Mouse (Mus musculus): ENCODE data around the gene Fstl1.

Fstl1 gene

DNA sequence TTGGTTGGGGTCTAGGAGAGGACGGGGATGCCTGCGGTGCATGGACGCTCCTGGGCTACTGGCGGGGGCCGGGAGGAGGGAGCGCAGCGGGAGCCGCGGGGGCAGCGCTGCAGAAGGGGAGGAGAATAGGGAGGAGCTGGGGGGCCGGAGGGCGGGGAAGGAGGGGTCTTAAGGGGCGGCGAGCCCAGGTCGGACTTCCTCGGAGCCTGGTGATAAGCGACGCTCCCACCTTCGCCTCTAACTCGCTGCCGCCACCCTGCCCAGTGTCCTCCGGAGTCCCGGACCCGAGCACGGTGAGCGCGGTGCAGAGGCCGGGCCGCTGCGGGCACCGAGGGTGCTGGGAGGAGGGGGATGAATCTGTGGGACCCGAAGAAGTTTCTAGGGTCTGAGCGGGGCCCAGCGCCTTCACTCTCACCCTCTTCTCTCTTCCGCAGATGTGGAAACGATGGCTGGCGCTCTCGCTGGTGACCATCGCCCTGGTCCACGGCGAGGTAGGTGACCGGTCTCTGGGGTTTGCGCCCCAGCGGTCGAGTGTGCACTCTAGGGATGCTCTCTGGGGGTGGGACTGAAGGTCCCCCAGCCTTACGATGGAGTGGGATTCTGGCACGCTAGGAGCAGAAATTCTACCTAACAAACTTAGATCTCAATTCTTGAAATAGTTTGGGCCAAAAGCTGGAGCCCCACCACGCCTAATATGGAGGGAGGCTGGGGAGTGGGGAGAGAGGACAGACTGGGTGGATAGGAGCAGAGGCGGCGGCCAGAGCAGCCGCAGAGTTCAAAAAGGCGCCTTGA is at the start of gene Fstl1:
Gene Fstl1 (plus strand): TSS at position 14 of the 792 bp plus-strand sequence.
- DNase-seq (ENCODE audit: low read depth, low spot score), result peak; percentile 62

DNA sequence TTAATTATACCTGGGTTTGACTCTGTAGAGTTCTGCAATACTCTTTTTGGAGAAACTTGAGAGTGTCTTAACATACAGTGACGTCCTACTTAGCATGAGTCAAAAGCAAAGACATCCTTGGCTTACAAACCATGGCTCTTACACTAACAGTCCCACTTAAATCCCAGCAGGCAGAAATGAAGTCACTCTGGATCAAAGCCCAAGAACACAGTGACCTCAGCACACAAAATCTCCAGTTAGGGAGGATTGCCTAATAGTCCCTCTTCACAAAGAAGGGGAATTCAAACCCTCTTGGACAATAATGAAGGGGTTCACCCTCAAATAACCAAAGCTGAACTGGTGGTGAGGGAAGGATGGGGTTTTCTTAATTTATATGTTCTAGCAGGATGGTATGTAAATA is 48.0 kb upstream of the Fstl1 start:
- no peak for DNase-seq (ENCODE audit: low read depth, low spot score)

DNA sequence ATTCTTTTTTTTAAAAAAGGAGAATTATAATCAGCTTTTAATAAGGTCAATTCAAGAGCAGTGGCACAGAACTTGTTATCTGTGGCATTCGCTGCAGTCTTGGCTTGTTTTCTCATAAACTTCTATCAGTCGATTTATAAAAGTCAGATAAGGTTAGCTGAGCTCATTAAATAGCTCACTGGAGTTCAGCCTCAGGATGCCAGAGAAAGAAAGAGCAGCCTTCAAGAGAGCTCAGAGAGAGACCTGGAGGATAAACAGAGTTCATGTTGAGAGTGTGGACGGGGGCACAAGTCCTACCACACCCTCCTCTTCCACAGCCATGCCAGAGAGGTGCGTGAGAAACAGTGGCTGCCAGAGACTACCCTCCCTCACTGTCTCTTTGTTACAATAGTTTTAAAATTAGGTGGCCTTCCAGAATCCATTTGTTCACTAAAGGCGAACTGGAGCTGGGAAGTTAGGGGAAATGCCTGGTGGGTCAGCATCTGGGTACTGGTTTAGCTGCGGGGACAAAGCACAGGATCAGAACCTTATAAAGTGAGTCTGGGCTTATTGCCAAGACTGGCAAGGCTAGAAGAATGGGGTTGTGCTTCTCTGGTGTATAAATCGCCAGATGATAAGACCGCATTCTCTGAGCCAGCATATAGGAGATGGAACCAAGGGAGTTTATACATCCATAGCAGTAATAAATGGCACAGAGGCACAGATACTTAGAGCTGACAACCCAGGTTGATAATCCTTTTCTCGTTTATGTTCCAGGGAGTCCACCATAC is 47.1 kb upstream of the Fstl1 start:
- no peak for DNase-seq (ENCODE audit: low read depth, low spot score)

DNA sequence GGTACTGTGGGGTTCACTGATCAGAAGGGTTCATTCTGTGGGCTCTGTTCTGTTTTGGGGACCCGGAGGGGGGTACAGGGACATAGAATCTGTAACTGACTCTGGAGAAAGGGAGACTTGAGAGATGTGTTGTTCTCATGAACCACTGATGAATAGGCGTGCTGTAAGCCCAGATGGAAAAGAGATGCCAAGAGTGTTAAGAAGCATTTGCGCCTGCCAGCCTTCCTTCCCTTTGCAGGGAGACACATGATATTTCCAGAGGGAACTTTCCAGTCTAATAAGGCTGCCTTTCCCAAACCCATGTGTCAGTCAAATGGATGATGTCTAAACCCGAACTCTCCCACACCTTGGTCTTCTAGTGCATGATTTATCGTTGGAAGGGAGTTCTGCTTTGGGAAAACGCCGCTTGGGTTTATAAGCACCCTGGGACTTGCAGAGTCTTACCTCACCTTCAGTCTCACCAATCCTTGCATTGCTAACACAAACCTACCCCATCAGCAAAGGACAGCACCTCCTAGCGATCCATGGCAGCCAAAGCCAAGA is 46.3 kb upstream of the Fstl1 start:
- no peak for DNase-seq (ENCODE audit: low read depth, low spot score)

DNA sequence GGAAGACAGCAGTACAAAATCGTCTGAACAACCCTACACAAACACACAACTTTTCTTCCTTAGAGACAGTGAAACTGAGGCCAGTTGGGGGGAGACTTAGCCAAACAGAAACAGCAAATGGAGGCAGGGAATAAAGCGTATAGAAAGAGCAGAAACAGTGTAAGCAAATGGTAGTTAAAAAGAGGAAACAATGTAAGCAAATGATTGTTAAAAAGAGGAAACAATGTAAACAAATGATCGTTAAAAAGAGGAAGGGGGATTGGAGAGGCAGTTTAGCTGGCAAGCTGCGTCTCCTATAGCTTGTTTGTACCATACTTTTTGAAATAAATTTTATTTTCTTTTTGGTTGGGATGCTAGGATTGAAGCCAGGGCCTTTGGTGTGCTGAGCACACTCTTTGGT is 45.2 kb upstream of the Fstl1 start:
- no peak for DNase-seq (ENCODE audit: low read depth, low spot score)

DNA sequence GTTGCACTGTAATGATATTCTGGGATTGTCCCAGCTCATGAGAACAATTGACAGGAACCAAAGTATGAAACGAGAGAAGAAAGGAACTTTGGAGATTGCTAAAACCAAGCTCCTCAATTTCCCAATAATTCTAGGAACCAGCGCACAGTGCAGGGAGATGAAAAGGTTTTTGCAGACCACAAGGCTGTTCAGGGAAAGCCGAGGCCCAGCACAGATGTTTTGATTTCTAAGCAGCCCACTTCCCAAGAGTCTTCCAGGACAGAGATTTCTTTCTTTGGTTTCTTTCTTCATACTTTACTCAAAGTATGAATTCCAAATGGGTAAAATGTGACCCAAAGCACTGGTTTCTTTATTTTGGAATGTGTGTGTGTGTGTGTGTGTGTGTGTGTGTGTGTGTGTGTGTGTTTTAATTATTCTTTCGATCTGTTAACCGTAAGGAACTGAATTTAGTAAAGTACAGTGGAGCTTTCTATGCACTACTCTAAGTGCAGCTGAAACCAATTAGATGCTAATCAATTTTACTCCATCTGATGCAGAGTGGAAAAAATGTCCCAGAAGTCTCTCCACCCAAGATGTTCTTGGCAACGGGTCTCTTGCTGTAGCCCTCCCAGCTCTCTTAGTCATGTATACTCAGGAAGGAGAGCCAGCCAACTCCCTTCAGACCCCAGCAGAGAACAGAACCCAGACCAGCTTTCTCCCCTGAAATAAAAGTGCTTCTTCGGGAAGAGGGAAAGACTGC is 44.5 kb upstream of the Fstl1 start:
- DNase-seq (ENCODE audit: low read depth, low spot score), result no peak

DNA sequence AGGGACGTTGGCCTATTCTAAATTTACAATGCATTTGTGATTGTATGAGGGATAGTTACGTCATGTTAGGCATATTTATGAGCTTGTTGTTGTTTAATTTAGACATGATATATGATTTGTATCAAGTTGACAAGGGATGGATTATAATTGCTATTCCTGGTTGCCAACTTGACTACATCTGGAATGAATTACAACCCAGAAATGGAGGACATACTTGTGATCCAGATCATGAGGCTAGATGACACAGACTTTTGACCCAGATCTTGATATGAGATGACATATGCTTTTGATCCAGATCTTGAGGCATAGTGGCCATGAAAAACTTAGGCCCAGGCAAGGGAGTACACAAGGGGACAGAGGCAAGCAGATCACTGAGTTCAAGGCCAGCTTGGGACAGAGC is 36.6 kb upstream of the Fstl1 start:
- no peak for DNase-seq (ENCODE audit: low read depth, low spot score)

DNA sequence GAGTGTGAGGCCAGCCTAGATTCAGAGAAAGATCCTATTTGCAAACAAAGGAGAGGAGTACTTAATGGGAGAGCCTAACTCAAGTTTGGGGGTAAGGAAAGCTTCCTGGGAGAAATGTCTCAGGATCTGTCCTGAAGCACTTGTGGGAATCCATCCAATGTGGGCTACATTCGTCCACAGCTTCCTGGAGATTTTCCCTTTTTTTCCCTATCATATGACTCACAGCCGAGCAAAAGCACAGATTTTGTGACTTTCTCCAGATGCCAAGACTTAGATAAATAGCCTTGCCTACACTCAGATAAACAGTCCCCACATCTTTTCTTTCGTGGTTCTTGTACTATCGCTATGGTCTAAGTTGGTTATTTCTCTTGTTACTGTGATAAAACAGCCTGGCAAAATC is 34.4 kb upstream of the Fstl1 start:
- no peak for DNase-seq (ENCODE audit: low read depth, low spot score)

DNA sequence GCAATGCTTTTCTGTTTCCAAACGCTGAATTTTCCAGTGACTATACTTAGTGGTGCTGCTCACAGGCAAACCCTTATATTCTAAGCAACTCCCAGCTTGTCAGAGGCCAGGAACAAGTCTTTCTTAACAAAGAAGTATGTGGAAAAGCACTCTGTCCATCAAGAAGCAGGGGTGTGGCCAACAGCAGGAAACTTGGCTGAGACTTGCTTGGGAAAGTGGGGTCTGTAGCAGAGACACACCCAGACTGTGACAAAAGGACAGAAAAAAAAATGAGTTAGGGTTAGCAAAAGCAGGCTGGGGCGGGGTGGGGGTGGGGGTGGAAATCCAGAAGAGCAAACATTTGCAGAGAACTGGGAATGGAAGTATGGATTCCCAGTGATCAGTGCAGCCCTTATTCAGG is 23.8 kb upstream of the Fstl1 start:
- DNase-seq (ENCODE audit: low read depth, low spot score), result no peak

DNA sequence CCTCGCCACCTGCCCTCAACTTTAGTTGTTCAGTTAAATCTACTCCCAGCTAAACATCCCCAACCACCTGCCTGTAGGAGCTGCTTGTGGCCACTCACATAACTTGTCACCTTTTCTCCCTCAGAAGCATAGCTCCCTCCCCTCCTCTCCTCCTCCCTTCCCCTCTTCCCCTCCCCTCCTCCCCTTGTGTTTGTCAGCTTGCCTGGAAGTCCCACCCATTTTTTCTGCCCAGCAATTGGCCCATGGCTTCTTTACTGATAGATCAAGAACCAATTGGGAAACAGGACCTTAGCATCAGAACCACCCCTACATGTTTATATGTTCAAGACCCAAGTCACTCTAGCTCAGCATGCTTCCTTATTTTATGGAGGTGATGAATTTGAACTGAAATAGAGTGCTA is 22.9 kb upstream of the Fstl1 start:
- no peak for DNase-seq (ENCODE audit: low read depth, low spot score)

DNA sequence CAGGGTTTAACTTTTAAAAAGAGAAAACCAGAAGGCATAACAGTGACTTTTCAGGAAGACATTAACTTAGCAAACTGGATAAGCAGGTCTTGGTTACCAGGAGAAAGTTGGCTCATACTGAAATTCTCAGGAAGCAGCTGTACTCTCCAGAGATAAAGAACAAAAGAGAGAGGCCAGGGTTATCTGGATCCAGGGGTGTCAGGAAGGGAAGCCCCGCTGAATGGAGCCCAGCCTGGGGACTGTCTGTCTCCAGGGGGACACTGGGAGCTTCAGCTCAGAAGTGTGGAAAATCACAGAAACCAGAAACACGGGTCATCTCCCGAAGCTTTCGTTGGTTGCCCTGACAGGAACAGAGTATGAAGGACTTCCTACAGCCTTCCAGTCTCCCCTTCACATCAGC is 22.2 kb upstream of the Fstl1 start:
- DNase-seq (ENCODE audit: low read depth, low spot score), result no peak

DNA sequence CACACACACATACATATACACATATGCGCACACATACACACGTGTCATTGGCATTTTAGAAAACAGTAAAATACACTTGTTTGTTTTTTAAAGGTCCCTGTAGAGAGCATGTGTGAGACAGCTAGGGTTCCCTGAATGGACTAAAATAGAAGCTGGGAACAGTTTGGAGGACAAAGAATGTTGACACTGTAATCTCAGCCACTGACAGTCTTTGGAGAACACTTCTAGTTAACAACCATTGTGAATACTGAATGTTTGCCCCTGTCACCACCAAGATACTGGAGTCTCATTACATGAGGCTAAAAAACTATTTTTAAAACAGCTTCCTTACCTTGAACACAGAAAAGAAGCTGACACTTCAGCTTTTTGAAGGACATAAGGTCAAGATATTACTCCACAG is 19.4 kb upstream of the Fstl1 start:
- DNase-seq (ENCODE audit: low read depth, low spot score), result no peak

DNA sequence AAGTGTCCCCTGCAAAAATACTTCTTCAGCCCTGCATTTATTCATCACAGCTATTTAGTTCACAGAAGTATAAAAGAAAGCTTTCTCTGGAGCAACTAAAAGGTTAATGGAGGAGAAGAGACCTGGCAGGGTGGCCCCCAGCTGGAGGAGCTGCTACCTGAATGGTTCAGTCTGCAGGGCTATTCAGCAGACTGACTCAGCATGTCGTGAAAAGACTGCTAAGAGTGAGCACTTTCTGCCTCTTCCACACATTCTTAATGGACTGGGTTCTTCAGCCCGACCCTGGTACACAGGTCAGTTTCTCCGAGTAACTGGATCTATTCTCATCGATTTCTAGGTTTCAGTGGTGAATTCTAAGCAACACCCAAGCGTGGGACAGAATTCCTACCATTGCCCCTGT is 12.9 kb upstream of the Fstl1 start:
- DNase-seq (ENCODE audit: low read depth, low spot score), result no peak

DNA sequence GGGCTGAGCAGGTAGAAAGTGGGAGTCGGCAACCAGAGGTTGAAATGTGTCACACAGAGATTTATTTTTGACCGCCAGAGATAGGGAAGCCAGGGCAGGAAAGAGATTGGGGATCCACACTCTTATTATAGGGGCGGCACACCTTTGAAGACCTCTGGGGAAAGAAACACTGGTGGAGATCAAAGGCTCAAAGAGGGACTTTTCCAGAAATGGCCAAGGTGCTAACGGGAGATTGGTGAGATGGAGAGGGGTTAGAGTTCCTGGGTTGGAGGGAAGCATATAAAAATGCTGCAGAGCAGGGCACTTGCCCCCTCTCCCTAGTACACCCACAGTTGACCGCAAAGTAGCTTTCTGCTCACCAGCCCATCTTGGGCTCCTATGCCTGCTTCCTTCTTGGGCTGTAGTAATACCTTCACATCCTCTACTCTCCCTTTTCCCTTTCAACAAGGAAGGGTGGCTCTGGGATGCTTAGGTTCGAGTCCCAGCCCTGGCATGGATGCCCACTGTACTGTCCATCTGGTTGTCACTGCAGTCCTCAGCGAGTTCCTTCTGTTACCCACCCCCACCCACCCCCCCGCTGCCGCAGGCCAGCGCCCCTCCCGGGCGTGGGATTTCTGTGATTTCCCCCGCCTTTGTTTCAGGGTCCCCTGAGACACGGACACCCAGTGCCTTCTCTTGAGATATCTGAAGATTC is 360 bp upstream of the Fstl1 start:
- no peak for DNase-seq (ENCODE audit: low read depth, low spot score)

DNA sequence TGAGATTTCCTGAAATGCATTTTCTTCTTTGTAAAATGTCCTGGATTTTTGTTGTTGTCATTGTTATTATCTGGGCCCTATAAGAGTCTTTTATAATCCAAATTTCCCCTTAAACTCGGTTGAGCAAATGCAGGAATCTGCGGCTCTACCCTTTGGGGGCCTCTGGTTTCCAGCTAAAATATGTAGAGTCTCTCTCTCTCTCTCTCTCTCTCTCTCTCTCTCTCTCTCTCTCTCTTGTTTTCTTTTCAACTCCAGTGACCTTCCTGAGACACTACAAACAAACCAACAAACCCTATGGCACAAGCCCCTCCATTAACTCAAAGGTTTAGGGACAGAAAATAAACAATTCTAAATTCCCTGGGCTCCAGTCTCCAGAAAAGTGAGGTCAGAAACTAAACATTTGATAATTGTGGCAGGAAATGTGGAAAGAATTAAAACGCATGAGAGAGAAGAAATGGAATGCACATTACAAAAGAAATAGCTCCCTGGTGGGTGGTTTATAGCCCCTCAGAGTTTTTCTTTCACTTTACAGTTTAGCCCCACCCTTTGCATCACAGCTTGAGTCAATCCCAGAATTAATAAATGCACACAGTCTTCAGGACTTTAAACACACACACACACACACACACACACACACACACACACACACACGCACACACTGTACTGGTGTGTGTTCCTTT is 1.3 kb downstream of the Fstl1 start:
- no peak for DNase-seq (ENCODE audit: low read depth, low spot score)

DNA sequence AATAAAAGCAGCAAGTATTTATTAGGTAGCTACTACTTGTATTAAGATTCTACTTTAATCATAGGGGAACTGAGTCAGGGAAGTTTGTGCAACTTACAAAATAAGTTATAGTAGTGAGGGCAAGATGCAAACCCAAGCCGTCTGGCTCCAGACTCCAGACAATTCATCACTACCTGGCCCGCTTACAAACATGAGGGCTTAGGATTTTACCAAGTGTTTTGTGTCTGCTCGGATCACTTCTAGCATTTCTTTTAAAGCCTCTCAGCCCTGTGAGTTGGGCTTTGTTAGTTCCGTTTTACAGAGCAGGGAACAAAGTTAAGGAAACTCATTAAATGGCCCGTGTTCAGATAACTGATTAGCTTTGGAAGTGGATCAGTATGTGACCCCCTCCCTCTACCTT is 1.9 kb downstream of the Fstl1 start:
- no peak for DNase-seq (ENCODE audit: low read depth, low spot score)

DNA sequence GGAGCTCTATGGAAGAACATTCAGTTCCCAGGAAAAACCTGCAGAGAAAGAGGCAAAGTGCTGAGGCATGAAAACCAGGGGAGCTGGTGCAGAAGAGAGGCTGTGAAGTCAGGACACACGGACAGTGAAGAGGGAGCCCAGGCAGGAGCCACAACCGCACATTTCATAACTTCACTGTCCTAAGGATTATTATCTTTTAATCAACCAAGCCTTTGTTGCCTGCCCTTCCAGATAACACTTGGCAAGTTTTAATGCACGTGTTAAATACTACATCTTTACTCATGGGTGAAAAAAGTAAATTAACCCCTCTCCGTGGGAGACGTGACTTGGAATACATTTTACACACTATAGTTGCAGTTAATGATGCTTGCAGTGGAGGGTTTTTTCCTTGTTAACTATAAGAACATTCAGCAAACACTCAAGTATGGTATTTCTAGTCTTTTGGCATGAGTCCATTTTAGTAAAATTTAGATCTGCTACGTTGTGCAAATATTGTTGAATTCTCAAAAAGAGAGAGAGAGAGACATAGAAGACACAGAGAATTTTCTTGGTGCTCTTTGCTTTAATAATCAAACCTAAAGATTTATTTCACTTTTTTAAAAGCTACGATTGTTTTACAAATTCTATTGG is 3.1 kb downstream of the Fstl1 start:
- DNase-seq (ENCODE audit: low read depth, low spot score), result no peak

DNA sequence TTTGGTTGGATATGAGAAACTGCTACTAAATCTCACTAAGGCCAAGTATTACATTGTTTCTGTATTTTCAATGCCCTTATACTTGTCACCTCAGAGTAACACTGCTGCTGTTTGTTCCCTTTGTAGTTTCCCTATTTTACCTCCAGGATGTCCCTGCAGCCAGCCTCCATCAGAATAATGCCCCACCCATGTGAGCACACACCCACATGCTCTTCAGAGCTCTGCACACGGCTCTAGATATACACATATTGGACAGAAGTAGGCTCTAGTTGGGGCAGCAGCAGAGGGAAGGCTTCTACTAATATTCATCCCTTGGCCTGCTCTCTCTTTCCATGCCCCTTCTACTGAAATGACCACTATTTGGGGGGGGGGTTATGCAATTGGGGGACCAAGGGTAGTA is 3.7 kb downstream of the Fstl1 start:
- DNase-seq (ENCODE audit: low read depth, low spot score), result no peak

DNA sequence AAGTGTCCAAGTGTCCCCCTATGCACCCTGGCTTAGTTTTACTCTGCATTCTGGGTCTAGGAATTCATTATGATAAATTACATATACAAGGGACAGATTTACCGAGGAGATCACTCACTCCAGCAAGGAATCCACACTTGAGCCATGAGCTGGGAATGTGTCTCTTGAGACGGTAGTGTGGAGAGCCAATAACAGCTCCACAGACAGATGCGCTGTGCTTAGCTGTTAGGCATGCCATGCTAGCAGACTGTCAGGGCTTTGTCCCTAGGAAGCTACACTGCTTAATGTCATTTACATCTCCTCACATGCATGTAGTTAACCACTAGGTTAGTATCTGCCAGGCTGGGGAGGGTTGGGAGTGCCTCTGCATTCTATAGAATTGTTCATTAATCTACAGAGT is 4.2 kb downstream of the Fstl1 start:
- no peak for DNase-seq (ENCODE audit: low read depth, low spot score)

DNA sequence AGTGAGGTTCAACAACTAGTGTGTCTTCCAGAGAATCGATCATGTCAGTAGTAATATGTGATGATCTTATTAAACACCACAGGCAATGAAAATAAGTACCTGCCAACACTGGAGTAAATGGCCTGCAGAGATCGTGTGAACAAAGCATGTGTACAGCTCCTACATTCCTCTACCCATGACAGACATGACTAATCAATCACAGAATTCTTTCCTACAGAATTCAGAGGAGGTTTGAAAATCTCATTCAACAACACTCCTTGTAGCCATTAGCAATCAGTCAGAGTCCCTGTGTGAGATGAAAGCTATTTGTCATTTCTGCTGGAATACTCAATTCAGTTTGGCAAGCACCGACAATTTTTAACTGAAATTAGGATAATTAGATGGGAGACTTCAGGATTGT is 7.9 kb downstream of the Fstl1 start:
- DNase-seq (ENCODE audit: low read depth, low spot score), result no peak

Measured in embryo, embryonic 11.5 days (tissue).